In genomic region chr11:78194411-78195100, GRCm38 (mm10) we compare ENCODE assay signal across 8 mouse cellular contexts. TPM values are rescaled to one million over a fixed set of nuclear protein-coding genes. Genes with fewer than 3 reads are reported as not detected.
A peak's percentile ranks its signal among the peaks of the same experiment; 100 is the strongest.
DNase-seq lines count a peak whose midpoint lies in the region; ATAC-seq and TF ChIP-seq lines count a peak whose summit lies in the region.

No protein-coding gene starts in this region.

- whole genome bisulfite sequencing in heart, postnatal 0 days, result 6% methylated on average over 30 of the region's 30 CpGs

- peak overlapping the region; percentile 41 for H3K4me3 ChIP-seq in left cerebral cortex, adult 2 months
- peak overlapping the region; percentile 55 for H3K4me3 ChIP-seq in heart, postnatal 0 days (ENCODE audit: low read depth, low read length)
- H3K4me3 ChIP-seq in megakaryocyte, embryonic 14.5 days (replicated peaks), result peak overlapping the region; percentile 91

- H3K36me3 ChIP-seq in heart, postnatal 0 days (replicated peaks; ENCODE audit: control insufficient read depth, insufficient read depth, low read length), result peaks cover 20% of the 10 kb centered on the region
- H3K36me3 ChIP-seq in megakaryocyte, embryonic 14.5 days (replicated peaks; ENCODE audit: low read length), result no peaks in the 10 kb centered on the region

- no peaks in the 10 kb centered on the region for H3K9me3 ChIP-seq in heart, postnatal 0 days (replicated peaks; ENCODE audit: control insufficient read depth, low read length)
- H3K9me3 ChIP-seq in megakaryocyte, embryonic 14.5 days, result peaks cover 9% of the 10 kb centered on the region

- ATAC-seq in erythroid progenitor cell, adult 5-6 weeks (replicated peaks; ENCODE audit: low FRiP score, poor library complexity, severe bottlenecking), result peak; percentile 85
- peak; percentile 68 for ATAC-seq in heart, postnatal 0 days (ENCODE audit: insufficient read depth, low read depth)

- no peaks in the 10 kb centered on the region for H3K27me3 ChIP-seq in heart, postnatal 0 days (ENCODE audit: control insufficient read depth, insufficient read depth, low read length)
- peaks cover 37% of the 10 kb centered on the region for H3K27me3 ChIP-seq in megakaryocyte, embryonic 14.5 days (replicated peaks)

- no peak overlapping the region for H3K27ac ChIP-seq in left cerebral cortex, adult 2 months
- no peak overlapping the region for H3K27ac ChIP-seq in heart, postnatal 0 days (ENCODE audit: low read depth)

- no peak for TF ChIP-seq CTCF in left cerebral cortex, adult 2 months (IDR thresholded peaks at IDR 0.05)
- no peak for TF ChIP-seq CTCF in heart, postnatal 0 days (IDR thresholded peaks at IDR 0.05; ENCODE audit: low read depth)

- H3K4me2 ChIP-seq in heart, postnatal 0 days (ENCODE audit: low read depth, low read length), result peak overlapping the region; percentile 69

- no peak for DNase-seq in left cerebral cortex, adult 2 months (ENCODE audit: extremely low spot score in 1 of 2, low spot score in 2 of 2)
- no peak for DNase-seq in left cerebral cortex, adult 11 months (ENCODE audit: low spot score)
- peak; percentile 54 for DNase-seq in heart, postnatal 0 days (ENCODE audit: low spot score)
- DNase-seq in kidney, postnatal 25 days, result peak; percentile 87 to 88
- peak; percentile 69 for DNase-seq in spleen, adult 12 weeks (ENCODE audit: low spot score)
- DNase-seq in layer of hippocampus, postnatal 36 days, result no peak

- H3K9ac ChIP-seq in heart, postnatal 0 days (replicated peaks; ENCODE audit: low read depth, low read length), result peak overlapping the region; percentile 40

- TF ChIP-seq EP300 in heart, postnatal 0 days (IDR thresholded peaks at IDR 0.05; ENCODE audit: low read depth), result no peak

- intact Hi-C loops in left cerebral cortex, adult 2 months (cut with DNase I), result no loop called here

- peaks cover 6% of the 10 kb centered on the region; the same call in 1 of the 2 replicates for H3K4me1 ChIP-seq in heart, postnatal 0 days (ENCODE audit: control insufficient read depth, insufficient read depth)
- peaks cover 37% of the 10 kb centered on the region for H3K4me1 ChIP-seq in megakaryocyte, embryonic 14.5 days

RNA-seq across cellular contexts. Expression of gene Proca1, which starts 1.4 kb away (rescaled TPM):
- 1 to 10 TPM; 4.7 to 7.7 TPM for total RNA-seq in left cerebral cortex, adult 2 months (2021)
- total RNA-seq in erythroid progenitor cell, adult 5-6 weeks (2015; ENCODE audit: low replicate concordance), result not detected in 2 replicates
- total RNA-seq in erythroid progenitor cell, adult 5-6 weeks (2017; ENCODE audit: low replicate concordance), result not detected in 2 replicates
- not detected in 2 replicates for total RNA-seq in heart, postnatal 0 days (2014; rRNA removed; ENCODE audit: low replicate concordance)
- 2.1 and 3.2 TPM in 2 replicates for polyA plus RNA-seq in heart, postnatal 0 days (2015; fragmentation: Nextera tagmentation; extraction: Ambion mirVana)
- polyA plus RNA-seq in megakaryocyte, embryonic 14.5 days (2012; ENCODE audit: insufficient read depth, low replicate concordance), result 0.22 TPM in 1 of 2 replicates, not detected in the other
- 1 to 10 TPM; 3.6 to 5.7 TPM for total RNA-seq in layer of hippocampus, postnatal 36 days (2021)

RNA-seq across cellular contexts. Expression of gene Rab34, which starts 6.3 kb away (rescaled TPM):
- total RNA-seq in left cerebral cortex, adult 2 months (2021), result 10 to 100 TPM; 19.0 to 19.7 TPM
- 2.9 TPM in 1 of 2 replicates, not detected in the other for total RNA-seq in erythroid progenitor cell, adult 5-6 weeks (2015; ENCODE audit: low replicate concordance)
- total RNA-seq in erythroid progenitor cell, adult 5-6 weeks (2017; ENCODE audit: low replicate concordance), result 2.6 and 7.1 TPM in 2 replicates
- 55.1 and 57.5 TPM in 2 replicates for total RNA-seq in heart, postnatal 0 days (2014; rRNA removed; ENCODE audit: low replicate concordance)
- 37.1 and 39.7 TPM in 2 replicates for polyA plus RNA-seq in heart, postnatal 0 days (2015; fragmentation: Nextera tagmentation; extraction: Ambion mirVana)
- 4.5 TPM in 1 of 2 replicates, not detected in the other for polyA plus RNA-seq in megakaryocyte, embryonic 14.5 days (2012; ENCODE audit: insufficient read depth, low replicate concordance)
- 10 to 100 TPM; 26.8 to 28.5 TPM for total RNA-seq in layer of hippocampus, postnatal 36 days (2021)

RNA-seq across cellular contexts. Expression of gene Rpl23a, which starts 11.2 kb away (rescaled TPM):
- total RNA-seq in left cerebral cortex, adult 2 months (2021), result 100 to 1,000 TPM; 647 to 724 TPM
- total RNA-seq in erythroid progenitor cell, adult 5-6 weeks (2015; ENCODE audit: low replicate concordance), result 1,034 and 1,190 TPM in 2 replicates
- 811 and 1,012 TPM in 2 replicates for total RNA-seq in erythroid progenitor cell, adult 5-6 weeks (2017; ENCODE audit: low replicate concordance)
- total RNA-seq in heart, postnatal 0 days (2014; rRNA removed; ENCODE audit: low replicate concordance), result 473 and 508 TPM in 2 replicates
- polyA plus RNA-seq in heart, postnatal 0 days (2015; fragmentation: Nextera tagmentation; extraction: Ambion mirVana), result 719 and 776 TPM in 2 replicates
- 151 and 1,521 TPM in 2 replicates for polyA plus RNA-seq in megakaryocyte, embryonic 14.5 days (2012; ENCODE audit: insufficient read depth, low replicate concordance)
- 100 to 1,000 TPM; 714 to 715 TPM for total RNA-seq in layer of hippocampus, postnatal 36 days (2021)

RNA-seq across cellular contexts. Expression of gene Tlcd1, which starts 18.0 kb away (rescaled TPM):
- total RNA-seq in left cerebral cortex, adult 2 months (2021), result 10 to 100 TPM; 24.4 to 27.7 TPM
- 174 and 194 TPM in 2 replicates for total RNA-seq in erythroid progenitor cell, adult 5-6 weeks (2015; ENCODE audit: low replicate concordance)
- 107 and 197 TPM in 2 replicates for total RNA-seq in erythroid progenitor cell, adult 5-6 weeks (2017; ENCODE audit: low replicate concordance)
- 19.9 and 24.1 TPM in 2 replicates for total RNA-seq in heart, postnatal 0 days (2014; rRNA removed; ENCODE audit: low replicate concordance)
- 15.1 and 16.8 TPM in 2 replicates for polyA plus RNA-seq in heart, postnatal 0 days (2015; fragmentation: Nextera tagmentation; extraction: Ambion mirVana)
- polyA plus RNA-seq in megakaryocyte, embryonic 14.5 days (2012; ENCODE audit: insufficient read depth, low replicate concordance), result 35.9 and 67.9 TPM in 2 replicates
- 10 to 100 TPM; 22.3 to 24.0 TPM for total RNA-seq in layer of hippocampus, postnatal 36 days (2021)

RNA-seq across cellular contexts. Expression of gene Nek8, which starts 18.1 kb away (rescaled TPM):
- total RNA-seq in left cerebral cortex, adult 2 months (2021), result 1 to 10 TPM; 3.0 to 3.1 TPM
- total RNA-seq in erythroid progenitor cell, adult 5-6 weeks (2015; ENCODE audit: low replicate concordance), result 43.2 and 79.6 TPM in 2 replicates
- 35.9 and 76.8 TPM in 2 replicates for total RNA-seq in erythroid progenitor cell, adult 5-6 weeks (2017; ENCODE audit: low replicate concordance)
- total RNA-seq in heart, postnatal 0 days (2014; rRNA removed; ENCODE audit: low replicate concordance), result 24.6 and 27.2 TPM in 2 replicates
- polyA plus RNA-seq in heart, postnatal 0 days (2015; fragmentation: Nextera tagmentation; extraction: Ambion mirVana), result 8.1 and 9.1 TPM in 2 replicates
- polyA plus RNA-seq in megakaryocyte, embryonic 14.5 days (2012; ENCODE audit: insufficient read depth, low replicate concordance), result 1.3 and 2.2 TPM in 2 replicates
- total RNA-seq in layer of hippocampus, postnatal 36 days (2021), result 1 to 10 TPM; 2.4 to 2.5 TPM

Comparison
In these comparisons a context has a peak if more than half of its experiments do, and no peak if none do; other contexts are left out.
1. DNase-seq: peak in heart, postnatal 0 days (single experiment), kidney, postnatal 25 days (2 of 2) and spleen, adult 12 weeks (single experiment); none in left cerebral cortex, adult 2 months (0 of 2), left cerebral cortex, adult 11 months (single experiment) and layer of hippocampus, postnatal 36 days (0 of 2).
2. H3K4me3 ChIP-seq: peak in every context shown above with its lines; median percentile 91 in megakaryocyte, embryonic 14.5 days; 55 in heart, postnatal 0 days; 41 in left cerebral cortex, adult 2 months.